Mouse (Mus musculus): ENCODE measurements around the gene Pcgf1. TPM values are rescaled to one million over a fixed set of nuclear protein-coding genes. Genes with fewer than 3 reads are reported as not detected.
A peak's percentile ranks its signal among the peaks of the same experiment; 100 is the strongest.

The Pcgf1 gene
- polyA plus RNA-seq, 1 experiment from 2014 or later, result 56.3 TPM

- no peak overlapping the region for H3K9ac ChIP-seq
- no peak overlapping the region for H3K27ac ChIP-seq
- H3K36me3 ChIP-seq (replicated peaks), result no peaks in the 10 kb centered on the region
- 0 out of 2 replicates have a peak overlapping the region, but pooled peaks have one; percentile 1 for H3K4me3 ChIP-seq
- no peaks in the 10 kb centered on the region for H3K9me3 ChIP-seq
- H3K4me2 ChIP-seq, result peak overlapping the region; percentile 13; the same call in 1 of the 2 replicates
- 1% methylated on average over 47 of the region's 47 CpGs for WGBS
- H3K4me1 ChIP-seq, result peaks cover 14% of the 10 kb centered on the region; the same call in 1 of the 2 replicates
- no peak for ATAC-seq (replicated peaks)
- peaks cover 84% of the 10 kb centered on the region for H3K27me3 ChIP-seq (replicated peaks)
Observed at GRCm38 (mm10) chr6:83087205-83087925, 9.7 kb downstream of the Pcgf1 start.

- 4% methylated on average over 9 of the region's 9 CpGs for WGBS
- H3K4me1 ChIP-seq, result peaks cover 14% of the 10 kb centered on the region; the same call in 1 of the 2 replicates
- H3K9ac ChIP-seq, result no peak overlapping the region
- H3K9me3 ChIP-seq, result no peaks in the 10 kb centered on the region
- ATAC-seq (replicated peaks), result no peak
- 0 out of 2 replicates have a peak overlapping the region, but pooled peaks have one; percentile 1 for H3K4me3 ChIP-seq
- no peaks in the 10 kb centered on the region for H3K36me3 ChIP-seq (replicated peaks)
- H3K4me2 ChIP-seq, result no peak overlapping the region; the same call in 1 of the 2 replicates
- peaks cover 83% of the 10 kb centered on the region for H3K27me3 ChIP-seq (replicated peaks)
- H3K27ac ChIP-seq, result no peak overlapping the region
Observed at GRCm38 (mm10) chr6:83087926-83088260, 10.2 kb downstream of the Pcgf1 start.

DNA sequence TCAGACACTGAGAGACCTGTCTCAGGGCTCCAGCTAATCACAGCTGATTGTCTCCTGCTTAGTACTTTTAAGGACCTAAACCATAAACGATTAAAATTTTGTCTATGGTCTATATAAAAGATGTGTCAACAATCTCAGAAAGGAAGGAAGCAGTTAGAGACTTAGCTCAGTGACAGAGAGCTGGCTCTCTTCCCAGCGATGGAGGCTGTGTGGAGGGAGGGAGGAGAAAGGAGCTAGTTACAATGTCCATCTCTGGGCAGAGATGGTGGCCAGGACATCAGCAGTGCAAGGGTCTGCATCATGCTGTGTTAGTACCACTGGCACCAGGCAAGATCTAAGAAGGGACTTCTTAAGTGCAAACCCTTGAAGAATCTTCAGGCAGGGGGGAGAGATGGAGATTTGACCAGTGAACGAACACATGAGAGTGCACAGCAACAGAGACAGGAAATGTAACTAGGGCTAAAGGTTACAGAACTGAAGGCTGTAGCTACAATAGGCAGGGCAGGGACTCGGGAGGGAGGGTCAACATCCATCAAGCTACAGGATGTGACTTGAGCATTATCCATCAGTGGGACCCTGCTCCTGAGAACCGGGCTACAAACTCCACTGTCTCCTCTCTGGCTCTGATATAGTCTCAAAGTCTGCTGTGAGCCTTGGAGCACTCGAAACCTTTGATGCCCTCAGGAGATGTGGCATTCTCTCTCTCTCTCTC lies 14.9 kb downstream of the Pcgf1 start:
- WGBS, result 45% methylated on average over 6 of the region's 6 CpGs
- H3K27ac ChIP-seq, result no peak overlapping the region
- no peak overlapping the region for H3K4me2 ChIP-seq
- H3K36me3 ChIP-seq (replicated peaks), result no peaks in the 10 kb centered on the region
- no peaks in the 10 kb centered on the region for H3K9me3 ChIP-seq
- H3K27me3 ChIP-seq (replicated peaks), result peaks cover 40% of the 10 kb centered on the region
- no peak for ATAC-seq (replicated peaks)
- H3K9ac ChIP-seq, result no peak overlapping the region
- no peak overlapping the region for H3K4me3 ChIP-seq
- H3K4me1 ChIP-seq, result peaks cover 2% of the 10 kb centered on the region; the same call in 1 of the 2 replicates

DNA sequence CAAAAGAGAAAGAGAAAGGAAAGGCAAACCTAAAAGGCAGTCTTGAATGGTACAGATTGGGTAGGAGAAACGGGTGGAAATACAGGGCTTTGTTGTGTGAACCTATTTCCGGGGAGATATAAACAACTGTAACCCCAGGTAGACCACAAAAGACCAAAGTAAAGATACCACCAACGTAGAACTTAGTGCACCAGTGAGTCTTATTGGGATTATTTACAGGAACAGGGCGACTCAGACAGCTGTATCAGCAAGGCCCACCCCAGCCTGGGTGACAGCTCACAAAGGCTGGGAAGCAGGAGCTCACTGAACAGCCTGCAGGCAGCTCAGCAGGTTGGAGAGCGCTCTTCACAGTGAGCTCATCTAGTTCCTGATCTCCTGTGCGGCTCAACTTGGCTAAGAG lies 18.3 kb downstream of the Pcgf1 start:
- H3K27ac ChIP-seq, result no peak overlapping the region
- no peak overlapping the region for H3K4me3 ChIP-seq
- WGBS, result 39% methylated on average over 6 of the region's 6 CpGs
- no peaks in the 10 kb centered on the region for H3K36me3 ChIP-seq (replicated peaks)
- ATAC-seq (replicated peaks), result no peak
- H3K4me2 ChIP-seq, result no peak overlapping the region
- peaks cover 3% of the 10 kb centered on the region; the same call in 1 of the 2 replicates for H3K4me1 ChIP-seq
- H3K27me3 ChIP-seq (replicated peaks), result peaks cover 8% of the 10 kb centered on the region
- no peak overlapping the region for H3K9ac ChIP-seq
- H3K9me3 ChIP-seq, result no peaks in the 10 kb centered on the region

- 71% methylated on average over 2 of the region's 2 CpGs for WGBS
- no peaks in the 10 kb centered on the region; the same call in 1 of the 2 replicates for H3K27me3 ChIP-seq (replicated peaks)
Observed at GRCm38 (mm10) chr6:83098411-83098810, 20.7 kb downstream of the Pcgf1 start.

DNA sequence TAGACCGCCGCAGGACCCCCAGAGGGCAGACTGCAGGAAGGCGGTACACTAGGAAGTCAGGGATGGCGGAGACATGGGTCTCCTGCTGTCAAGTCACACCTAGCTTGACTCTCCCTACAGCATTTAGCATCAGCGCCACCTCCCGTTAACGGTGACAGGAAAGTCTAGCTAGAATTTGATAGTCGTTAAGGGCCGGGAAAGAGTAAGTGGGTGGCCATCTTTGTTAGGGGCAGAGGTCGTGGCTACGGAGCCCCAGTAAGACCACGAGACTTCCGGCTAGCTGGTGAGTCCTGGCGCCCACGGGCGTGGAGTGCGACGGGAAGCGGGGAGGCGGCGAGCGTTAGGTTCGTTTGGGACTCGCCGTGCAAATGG lies 23.6 kb downstream of the Pcgf1 start, which contains the start of the genes Ccdc142 and Gm42688:
Gene Ccdc142 (plus strand): TSS at position 286 of the 372 bp plus-strand sequence.
Gene Gm42688 (plus strand): TSS at position 302 of the 372 bp plus-strand sequence.
- ATAC-seq (replicated peaks), result peak; percentile 92
- H3K36me3 ChIP-seq (replicated peaks), result 0 out of 2 replicates have a peak, but pooled peaks cover 2% of the 10 kb centered on the region
- no peaks in the 10 kb centered on the region for H3K27me3 ChIP-seq (replicated peaks)
- H3K4me2 ChIP-seq, result peak within 1 kb of the TSS; percentile 93
- H3K27ac ChIP-seq, result peak within 1 kb of the TSS; percentile 88
- peak within 1 kb of the TSS; percentile 70 for H3K9ac ChIP-seq
- peaks cover 21% of the 10 kb centered on the region for H3K4me1 ChIP-seq
- under 1% methylated on average over 25 of the region's 25 CpGs for WGBS
- peak within 1 kb of the TSS; percentile 69 for H3K4me3 ChIP-seq
- H3K9me3 ChIP-seq, result no peaks in the 10 kb centered on the region

More at GRCm38 (mm10) chr6:83098411-83098810, 20.7 kb downstream of the Pcgf1 start:
- no peak overlapping the region for H3K27ac ChIP-seq
- no peak overlapping the region for H3K4me2 ChIP-seq
- H3K9me3 ChIP-seq, result no peaks in the 10 kb centered on the region
- ATAC-seq (replicated peaks), result no peak
- no peak overlapping the region for H3K9ac ChIP-seq
- no peaks in the 10 kb centered on the region for H3K36me3 ChIP-seq (replicated peaks)
- no peak overlapping the region for H3K4me3 ChIP-seq
- peaks cover 18% of the 10 kb centered on the region for H3K4me1 ChIP-seq

- H3K9me3 ChIP-seq, result no peaks in the 10 kb centered on the region
- peak overlapping the region; percentile 88 for H3K27ac ChIP-seq
- H3K4me1 ChIP-seq, result peaks cover 21% of the 10 kb centered on the region
- WGBS, result under 1% methylated on average over 64 of the region's 74 CpGs
- H3K4me3 ChIP-seq, result peak overlapping the region; percentile 69
- ATAC-seq (replicated peaks), result peak; percentile 82
- H3K36me3 ChIP-seq (replicated peaks), result 0 out of 2 replicates have a peak, but pooled peaks cover 2% of the 10 kb centered on the region
- H3K4me2 ChIP-seq, result peak overlapping the region; percentile 93
- H3K27me3 ChIP-seq (replicated peaks), result no peaks in the 10 kb centered on the region
- H3K9ac ChIP-seq, result peak overlapping the region; percentile 70
Observed at GRCm38 (mm10) chr6:83101688-83102556, 24.3 kb downstream of the Pcgf1 start.

GRCm38 (mm10) chr6:83103130-83103650 lies 25.5 kb downstream of the Pcgf1 start:
- H3K9ac ChIP-seq, result peak overlapping the region; percentile 70; the same call in 1 of the 2 replicates
- peaks cover 29% of the 10 kb centered on the region for H3K4me1 ChIP-seq
- peak overlapping the region; percentile 69 for H3K4me3 ChIP-seq
- no peak overlapping the region for H3K27ac ChIP-seq
- 0 out of 2 replicates have a peak, but pooled peaks cover 2% of the 10 kb centered on the region for H3K36me3 ChIP-seq (replicated peaks)
- ATAC-seq (replicated peaks), result no peak
- peak overlapping the region; percentile 93 for H3K4me2 ChIP-seq
- H3K9me3 ChIP-seq, result no peaks in the 10 kb centered on the region
- WGBS, result 43% methylated on average over 11 of the region's 11 CpGs
- no peaks in the 10 kb centered on the region for H3K27me3 ChIP-seq (replicated peaks)

DNA sequence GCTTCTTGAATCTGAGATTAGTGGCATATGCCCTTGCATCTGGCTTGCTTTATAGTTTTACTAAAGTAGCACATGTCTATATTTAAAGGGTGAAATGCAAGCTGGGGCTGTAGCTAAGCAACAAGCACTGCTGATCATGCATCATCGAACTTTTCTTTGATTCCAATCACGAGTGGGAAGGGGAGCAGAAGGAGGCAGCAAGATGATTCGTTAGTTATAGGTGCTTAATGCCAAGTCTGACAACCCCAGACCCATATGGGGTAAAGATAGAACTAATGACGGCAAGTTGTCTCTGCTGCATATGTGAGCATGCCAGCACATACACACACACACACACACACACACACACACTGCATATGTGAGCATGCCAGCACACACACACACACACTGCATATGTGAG lies 26.5 kb downstream of the Pcgf1 start:
- Histone ChIP-seq H3K27ac (no peak overlapping the region), H3K9ac (no peak overlapping the region), H3K4me2 (no peak overlapping the region), H3K36me3 (replicated peaks) (0 out of 2 replicates have a peak, but pooled peaks cover 2% of the 10 kb centered on the region), H3K4me3 (no peak overlapping the region), H3K27me3 (replicated peaks) (no peaks in the 10 kb centered on the region), H3K9me3 (no peaks in the 10 kb centered on the region), H3K4me1 (peaks cover 34% of the 10 kb centered on the region)
- WGBS, result 73% methylated on average over 4 of the region's 4 CpGs
- no peak for ATAC-seq (replicated peaks)

DNA sequence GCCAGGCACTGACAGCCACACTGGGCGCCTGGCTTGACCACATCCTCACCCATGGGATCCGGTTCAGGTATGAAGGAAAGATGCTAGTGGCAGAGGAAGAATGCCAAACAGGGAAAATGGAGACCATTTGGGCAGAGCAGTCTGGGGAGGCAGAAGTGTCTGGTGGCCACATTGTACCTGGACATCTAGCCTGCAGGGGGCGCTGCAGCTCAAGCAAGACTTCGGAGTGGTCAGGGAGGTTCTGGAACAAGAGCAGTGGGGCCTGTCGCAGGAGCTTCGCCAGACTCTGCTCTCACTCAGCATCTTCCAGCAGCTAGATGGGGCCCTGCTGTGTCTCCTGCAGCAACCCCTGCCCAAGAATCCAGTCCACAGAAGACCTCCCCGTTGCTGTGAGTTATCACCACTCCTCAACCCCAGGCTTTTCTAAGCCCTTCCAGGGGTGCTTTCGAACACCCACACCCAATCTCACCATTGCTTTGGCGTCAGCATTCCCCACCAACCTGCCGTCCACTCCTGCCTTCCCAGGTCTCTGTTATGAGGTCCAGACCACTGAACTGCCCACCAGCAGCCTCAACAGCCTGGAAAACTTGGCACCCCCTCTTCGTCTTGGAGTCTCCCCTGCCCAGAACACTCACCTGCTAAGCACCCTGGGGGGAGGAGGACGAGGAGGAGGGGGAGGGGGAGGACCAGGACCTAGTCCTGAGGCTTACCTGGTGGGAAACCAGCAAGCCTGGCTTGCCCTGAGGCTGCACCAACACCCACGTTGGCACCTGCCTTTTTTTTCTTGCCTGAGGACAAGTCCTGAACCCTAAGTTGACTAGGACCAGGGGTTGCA lies 30.1 kb downstream of the Pcgf1 start:
- Histone ChIP-seq H3K4me3 (peak overlapping the region; percentile 72; the same call in 1 of the 2 replicates), H3K9me3 (no peaks in the 10 kb centered on the region), H3K9ac (no peak overlapping the region), H3K4me2 (peak overlapping the region; percentile 92), H3K27me3 (replicated peaks) (no peaks in the 10 kb centered on the region), H3K4me1 (peaks cover 38% of the 10 kb centered on the region), H3K27ac (peak overlapping the region; percentile 77; the same call in 1 of the 2 replicates), H3K36me3 (replicated peaks) (0 out of 2 replicates have a peak, but pooled peaks cover 2% of the 10 kb centered on the region)
- ATAC-seq (replicated peaks), result 0 out of 2 replicates have a peak, but pooled peaks have one; percentile 2
- WGBS, result 31% methylated on average over 13 of the region's 13 CpGs
